Mouse (Mus musculus): ENCODE measurements around the gene Pitpnm2. TPM values are rescaled to one million over a fixed set of nuclear protein-coding genes. Genes with fewer than 3 reads are reported as not detected.

The Pitpnm2 gene
- polyA plus RNA-seq, 1 experiment from 2014 or later: 3.1 TPM

DNA sequence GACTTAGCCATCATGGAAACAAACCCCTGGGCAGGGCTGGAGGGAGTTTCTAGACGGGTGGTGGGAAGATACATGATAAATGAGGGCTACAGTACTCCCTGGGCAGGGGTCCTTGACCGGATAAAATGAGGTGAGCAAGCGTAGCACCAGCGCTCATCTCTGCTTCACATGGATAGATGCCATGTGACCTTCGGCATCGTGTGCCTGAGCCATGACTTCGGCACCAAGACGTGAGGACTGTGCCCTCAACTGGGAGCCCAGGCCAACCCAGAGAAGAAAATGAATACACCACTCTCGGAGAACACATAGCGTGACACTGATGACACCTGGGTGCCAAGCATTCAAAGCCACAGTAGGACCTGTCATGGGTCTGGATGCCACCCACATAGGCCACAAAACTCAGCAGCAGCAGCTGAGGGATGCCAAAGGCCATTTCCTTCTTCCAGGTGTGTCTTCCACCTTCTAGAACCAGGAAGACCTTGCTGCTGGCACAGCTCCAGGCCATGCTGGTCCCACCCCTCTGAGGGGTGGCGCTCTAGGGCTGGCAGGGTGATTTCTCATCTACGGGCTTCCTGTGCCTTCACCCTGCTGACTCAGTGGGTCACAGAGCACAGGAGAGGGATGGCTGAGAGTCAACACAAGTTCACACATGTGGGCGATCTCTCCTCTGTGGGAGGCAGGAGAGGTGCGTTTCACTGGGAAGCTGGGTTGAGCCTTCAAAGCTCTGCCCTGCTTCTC lies 165.5 kb downstream of the Pitpnm2 start:
- Histone ChIP-seq H3K4me1 (replicated peaks) (peaks cover 10% of the 10 kb centered on the region; the same call in 1 of the 2 replicates), H3K27ac (no peak overlapping the region), H3K9ac (no peak overlapping the region), H3K27me3 (replicated peaks) (no peaks in the 10 kb centered on the region), H3K9me3 (no peaks in the 10 kb centered on the region), H3K36me3 (no peaks in the 10 kb centered on the region), H3K4me2 (replicated peaks) (no peak overlapping the region), H3K4me3 (replicated peaks) (no peak overlapping the region)
- 87% methylated on average over 14 of the region's 14 CpGs for WGBS
- ATAC-seq: peak; percentile 53; the same call in 1 of the 2 replicates

DNA sequence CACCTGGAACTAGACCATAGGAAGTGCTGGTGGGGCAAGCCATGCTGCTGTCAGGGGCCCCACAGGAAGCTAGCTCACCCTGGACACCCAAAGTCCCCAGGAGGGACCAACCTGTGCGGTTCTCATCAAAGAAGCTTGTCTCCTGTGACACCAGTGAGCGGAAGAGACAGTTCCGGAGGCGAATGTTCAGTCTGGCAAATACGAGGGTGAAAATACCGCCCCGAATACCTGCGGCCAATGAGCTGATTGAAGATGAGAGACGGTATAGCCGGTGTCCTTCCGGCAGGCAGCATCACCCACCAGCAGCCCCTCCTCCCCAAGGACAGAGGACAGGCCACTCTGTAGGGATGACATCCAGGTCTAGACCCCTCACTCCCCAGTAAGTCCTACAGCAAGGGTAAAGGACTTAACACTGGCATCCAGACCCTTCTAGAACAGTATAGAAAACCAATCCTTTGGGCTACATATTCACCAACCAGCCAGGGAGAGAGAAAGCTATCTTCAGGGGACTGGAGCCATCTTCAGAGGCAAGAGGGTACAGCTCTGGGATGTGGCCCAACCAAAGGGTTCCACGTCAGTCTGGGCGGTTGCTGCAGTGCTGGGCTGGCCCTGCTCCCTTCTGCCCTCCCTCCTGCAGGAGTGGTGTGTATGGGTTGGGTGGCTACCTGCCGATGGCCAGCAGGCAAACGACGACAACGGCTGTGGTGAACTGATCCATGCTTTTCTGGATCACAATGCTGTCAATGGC lies 166.4 kb downstream of the Pitpnm2 start:
- Histone ChIP-seq H3K4me3 (replicated peaks) (no peak overlapping the region), H3K27ac (no peak overlapping the region), H3K27me3 (replicated peaks) (no peaks in the 10 kb centered on the region), H3K4me2 (replicated peaks) (no peak overlapping the region), H3K9ac (no peak overlapping the region), H3K4me1 (replicated peaks) (peaks cover 10% of the 10 kb centered on the region; the same call in 1 of the 2 replicates), H3K36me3 (no peaks in the 10 kb centered on the region), H3K9me3 (no peaks in the 10 kb centered on the region)
- no peak for ATAC-seq
- 86% methylated on average over 17 of the region's 17 CpGs for WGBS

DNA sequence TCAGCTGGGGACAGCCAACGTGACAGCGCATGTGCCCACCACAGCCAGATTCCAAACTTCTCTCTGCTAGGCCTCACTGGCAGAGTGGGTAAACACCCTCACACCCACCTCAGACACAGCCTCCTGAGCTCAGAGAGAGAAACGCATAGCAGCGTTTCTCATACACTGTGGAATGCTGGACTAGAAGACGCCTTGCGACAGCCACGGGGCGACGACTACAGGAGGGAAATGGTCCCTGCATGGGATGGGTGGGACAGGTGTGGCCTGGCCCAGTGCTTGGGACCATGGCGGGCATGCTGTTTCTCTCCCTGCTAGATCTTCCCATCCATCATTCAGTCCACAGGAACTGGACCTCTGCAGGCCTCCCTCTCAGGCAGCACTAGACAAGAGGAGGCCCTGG lies 167.1 kb downstream of the Pitpnm2 start:
- no peak for ATAC-seq
- Histone ChIP-seq H3K4me1 (replicated peaks) (peaks cover 12% of the 10 kb centered on the region; the same call in 1 of the 2 replicates), H3K27me3 (replicated peaks) (no peaks in the 10 kb centered on the region), H3K9me3 (no peaks in the 10 kb centered on the region), H3K9ac (no peak overlapping the region), H3K36me3 (no peaks in the 10 kb centered on the region), H3K4me2 (replicated peaks) (no peak overlapping the region), H3K4me3 (replicated peaks) (no peak overlapping the region), H3K27ac (no peak overlapping the region)
- WGBS: 73% methylated on average over 10 of the region's 10 CpGs

DNA sequence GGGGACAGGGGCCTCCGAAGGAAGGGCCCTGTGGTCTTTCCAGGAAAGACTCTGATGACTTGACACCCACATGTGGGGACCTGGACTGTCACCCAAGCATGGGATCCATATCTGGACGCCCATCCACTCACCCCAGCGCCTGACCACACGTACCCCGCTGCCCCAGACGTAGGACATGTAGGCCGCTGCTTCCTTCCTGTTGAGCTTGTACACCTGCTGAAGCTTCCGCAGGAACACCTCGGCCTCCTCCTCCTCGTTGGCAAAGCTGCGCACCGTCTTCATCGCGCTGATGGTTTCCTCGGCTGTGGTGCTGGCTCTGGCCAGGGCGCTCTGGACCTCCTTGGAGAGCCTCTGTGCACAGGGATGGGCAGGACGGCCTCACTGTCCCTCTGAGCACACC lies 169.7 kb downstream of the Pitpnm2 start:
- Histone ChIP-seq H3K9ac (no peak overlapping the region), H3K27ac (no peak overlapping the region), H3K36me3 (no peaks in the 10 kb centered on the region), H3K4me2 (replicated peaks) (no peak overlapping the region), H3K4me1 (replicated peaks) (peaks cover 29% of the 10 kb centered on the region), H3K27me3 (replicated peaks) (no peaks in the 10 kb centered on the region), H3K4me3 (replicated peaks) (no peak overlapping the region), H3K9me3 (no peaks in the 10 kb centered on the region)
- ATAC-seq: no peak
- 87% methylated on average over 17 of the region's 17 CpGs for WGBS

DNA sequence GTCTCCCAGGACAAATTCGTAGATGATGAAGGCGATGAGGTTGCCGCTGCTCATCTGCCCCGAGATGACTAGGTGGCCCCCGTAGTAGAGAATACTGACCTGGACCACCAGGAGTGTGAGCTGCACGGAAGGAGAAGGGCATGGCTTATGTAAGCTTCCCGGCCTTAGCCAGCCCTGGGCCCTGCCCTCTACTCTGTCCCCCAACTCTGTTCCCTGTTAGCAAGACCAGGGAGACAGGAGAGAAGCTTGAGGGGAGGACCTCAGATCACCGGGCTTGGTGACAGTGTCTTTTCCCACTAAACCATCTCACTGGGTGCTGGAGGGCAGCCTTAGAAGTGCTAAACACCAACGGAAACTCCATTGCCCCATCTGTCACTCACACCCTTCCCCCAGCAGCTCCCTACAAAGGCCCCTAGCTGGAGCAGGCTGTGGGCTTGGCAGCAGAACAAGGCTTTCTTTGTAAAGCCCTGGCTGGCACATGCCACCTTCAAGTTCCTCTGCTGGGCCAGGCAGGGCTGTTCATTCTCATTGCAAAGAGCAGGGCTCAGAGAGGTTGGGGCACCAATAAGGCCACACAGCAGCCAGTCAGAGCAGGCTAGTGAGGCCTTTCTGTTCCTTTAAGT lies 170.7 kb downstream of the Pitpnm2 start:
- Histone ChIP-seq H3K9ac (no peak overlapping the region), H3K9me3 (no peaks in the 10 kb centered on the region), H3K27me3 (replicated peaks) (no peaks in the 10 kb centered on the region), H3K27ac (no peak overlapping the region), H3K4me2 (replicated peaks) (no peak overlapping the region), H3K4me1 (replicated peaks) (peaks cover 30% of the 10 kb centered on the region), H3K36me3 (no peaks in the 10 kb centered on the region), H3K4me3 (replicated peaks) (no peak overlapping the region)
- 60% methylated on average over 9 of the region's 9 CpGs for WGBS
- ATAC-seq: no peak

DNA sequence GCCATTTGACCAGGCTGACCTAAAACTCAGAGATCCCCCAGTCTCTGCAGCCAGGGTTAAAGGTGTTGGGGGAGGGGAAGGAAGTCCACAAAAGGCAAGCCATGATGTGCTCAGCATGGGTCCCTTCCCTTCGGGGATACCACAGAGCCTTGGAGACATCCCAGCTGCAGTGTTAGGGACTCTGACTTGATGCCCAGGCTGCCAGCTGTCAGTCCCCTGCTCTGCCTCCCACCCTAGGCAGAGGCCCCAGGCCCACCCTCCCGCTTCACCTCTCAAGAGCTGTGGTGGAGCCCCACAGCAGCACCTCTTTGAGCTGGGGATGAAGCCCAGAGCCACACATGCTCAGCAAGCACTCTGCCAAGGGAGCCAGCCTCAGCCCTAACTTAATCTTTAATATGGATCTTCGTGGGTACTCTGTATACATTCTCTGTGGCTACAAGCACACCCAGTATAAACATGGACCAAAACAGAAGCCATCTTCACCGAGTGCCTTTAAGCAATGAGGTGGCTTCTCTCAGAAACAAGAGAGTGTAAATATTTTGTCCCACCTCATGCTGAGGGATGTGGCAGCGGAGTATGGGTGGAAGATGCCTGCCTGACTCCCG lies 171.6 kb downstream of the Pitpnm2 start:
- Histone ChIP-seq H3K4me2 (replicated peaks) (no peak overlapping the region), H3K27ac (no peak overlapping the region), H3K36me3 (no peaks in the 10 kb centered on the region), H3K27me3 (replicated peaks) (no peaks in the 10 kb centered on the region), H3K4me3 (replicated peaks) (no peak overlapping the region), H3K9me3 (no peaks in the 10 kb centered on the region), H3K9ac (no peak overlapping the region), H3K4me1 (replicated peaks) (peaks cover 33% of the 10 kb centered on the region)
- ATAC-seq: no peak
- WGBS: 52% methylated on average over 6 of the region's 6 CpGs

DNA sequence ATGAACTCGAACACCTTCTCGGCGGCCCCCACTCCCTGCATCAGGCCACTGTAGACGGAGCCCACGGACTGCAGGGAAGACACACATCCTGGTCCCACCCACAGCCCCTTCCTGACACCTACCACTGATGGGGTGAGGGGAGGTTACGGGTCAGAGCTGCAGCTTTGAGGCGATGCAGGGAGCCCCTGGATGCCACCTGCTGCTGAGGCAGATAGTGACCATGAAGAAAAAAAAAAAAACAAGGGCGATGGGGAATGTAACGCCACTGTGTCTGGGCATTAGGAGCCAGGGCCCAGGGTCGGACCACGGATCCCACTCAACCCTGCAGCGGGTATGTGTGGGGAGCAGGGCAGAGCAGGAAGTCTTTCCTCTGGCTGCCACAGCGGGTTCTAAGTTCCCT lies 172.3 kb downstream of the Pitpnm2 start:
- H3K4me1 ChIP-seq (replicated peaks): peaks cover 33% of the 10 kb centered on the region
- WGBS: 87% methylated on average over 13 of the region's 13 CpGs
- no peak overlapping the region for H3K4me2 ChIP-seq (replicated peaks)
- no peaks in the 10 kb centered on the region for H3K27me3 ChIP-seq (replicated peaks)
- ATAC-seq: no peak
- no peak overlapping the region for H3K4me3 ChIP-seq (replicated peaks)
- H3K9ac ChIP-seq: no peak overlapping the region
- H3K36me3 ChIP-seq: no peaks in the 10 kb centered on the region
- no peaks in the 10 kb centered on the region for H3K9me3 ChIP-seq
- no peak overlapping the region for H3K27ac ChIP-seq

DNA sequence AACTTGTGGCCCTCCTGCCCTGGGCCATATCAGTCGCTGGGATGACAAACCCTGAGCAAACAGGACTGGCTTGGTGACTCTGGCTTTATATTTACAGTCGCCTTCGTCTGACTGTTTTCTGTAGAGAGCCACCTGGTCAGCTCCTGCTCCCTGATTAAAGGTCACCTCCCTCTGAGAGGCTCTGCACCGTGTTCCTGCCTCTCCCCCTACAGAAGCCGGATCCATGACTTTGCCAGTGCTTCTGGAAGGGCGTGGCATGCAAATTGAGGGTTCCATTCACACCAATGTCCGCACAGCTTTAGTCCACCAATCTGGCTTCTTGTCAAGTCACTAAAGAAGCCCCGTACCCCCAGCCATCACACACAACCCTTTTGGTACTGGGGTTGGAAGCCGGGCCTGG lies 173.0 kb downstream of the Pitpnm2 start:
- 44% methylated on average over 9 of the region's 9 CpGs for WGBS

DNA sequence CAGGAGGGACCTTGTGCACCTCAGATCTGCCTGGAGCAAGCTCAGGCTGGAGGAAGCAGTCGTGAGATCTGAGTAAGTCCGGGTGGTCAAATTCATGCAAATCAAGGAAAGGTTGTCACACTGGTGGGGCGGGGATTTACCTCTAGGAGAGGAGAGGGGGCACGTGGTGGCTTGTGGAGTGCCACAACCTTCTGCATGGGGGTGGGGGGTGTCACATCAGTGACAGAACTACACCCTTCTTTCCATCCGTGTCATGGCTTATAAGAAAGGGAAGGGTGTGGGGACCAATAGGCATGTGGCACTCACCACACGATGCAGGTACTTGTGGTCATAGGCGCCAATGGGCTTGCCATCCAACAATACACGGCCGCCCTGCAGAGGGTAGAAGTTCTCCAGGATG lies 173.8 kb downstream of the Pitpnm2 start:
- Histone ChIP-seq H3K27me3 (replicated peaks) (no peaks in the 10 kb centered on the region), H3K27ac (peak overlapping the region; percentile 29; the same call in 1 of the 2 replicates), H3K4me2 (replicated peaks) (no peak overlapping the region), H3K36me3 (no peaks in the 10 kb centered on the region), H3K4me1 (replicated peaks) (peaks cover 29% of the 10 kb centered on the region), H3K4me3 (replicated peaks) (no peak overlapping the region), H3K9me3 (no peaks in the 10 kb centered on the region), H3K9ac (no peak overlapping the region)
- ATAC-seq: no peak
- WGBS: 71% methylated on average over 9 of the region's 9 CpGs

More for the DNA sequence above, 173.0 kb downstream of the Pitpnm2 start:
- peaks cover 33% of the 10 kb centered on the region for H3K4me1 ChIP-seq (replicated peaks)
- no peak overlapping the region for H3K4me3 ChIP-seq (replicated peaks)
- no peaks in the 10 kb centered on the region for H3K36me3 ChIP-seq
- H3K4me2 ChIP-seq (replicated peaks): no peak overlapping the region
- peak; percentile 79 for ATAC-seq
- no peaks in the 10 kb centered on the region for H3K9me3 ChIP-seq
- no peaks in the 10 kb centered on the region for H3K27me3 ChIP-seq (replicated peaks)
- H3K9ac ChIP-seq: no peak overlapping the region
- peak overlapping the region; percentile 55 for H3K27ac ChIP-seq

DNA sequence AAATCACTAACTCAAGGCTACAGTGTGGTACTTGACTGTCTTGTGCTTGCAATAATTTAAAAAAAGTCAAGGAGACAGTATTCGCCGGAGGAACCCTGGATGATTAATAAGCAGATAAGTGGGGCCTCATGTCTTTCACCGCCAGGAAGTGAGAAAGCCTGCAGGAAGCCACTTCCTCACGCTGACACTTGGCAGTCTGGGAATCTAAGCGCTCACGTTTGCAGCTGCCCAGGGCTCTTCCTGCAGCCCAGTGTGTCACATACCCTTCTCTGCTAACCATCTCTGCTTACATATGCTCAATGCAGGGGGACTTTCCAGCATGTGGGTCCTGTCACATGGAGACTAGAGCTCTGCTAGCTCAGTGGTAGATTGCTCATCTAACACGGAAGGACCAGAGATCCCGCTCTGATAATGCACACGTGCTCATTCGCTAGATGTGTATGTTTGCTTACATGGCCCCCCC lies 174.7 kb downstream of the Pitpnm2 start:
- ATAC-seq: no peak; the same call in 1 of the 2 replicates
- Histone ChIP-seq H3K4me3 (replicated peaks) (no peak overlapping the region), H3K27me3 (replicated peaks) (no peaks in the 10 kb centered on the region), H3K9me3 (no peaks in the 10 kb centered on the region), H3K36me3 (no peaks in the 10 kb centered on the region), H3K27ac (no peak overlapping the region), H3K9ac (no peak overlapping the region), H3K4me2 (replicated peaks) (no peak overlapping the region), H3K4me1 (replicated peaks) (peaks cover 32% of the 10 kb centered on the region)
- WGBS: 21% methylated on average over 10 of the region's 10 CpGs

DNA sequence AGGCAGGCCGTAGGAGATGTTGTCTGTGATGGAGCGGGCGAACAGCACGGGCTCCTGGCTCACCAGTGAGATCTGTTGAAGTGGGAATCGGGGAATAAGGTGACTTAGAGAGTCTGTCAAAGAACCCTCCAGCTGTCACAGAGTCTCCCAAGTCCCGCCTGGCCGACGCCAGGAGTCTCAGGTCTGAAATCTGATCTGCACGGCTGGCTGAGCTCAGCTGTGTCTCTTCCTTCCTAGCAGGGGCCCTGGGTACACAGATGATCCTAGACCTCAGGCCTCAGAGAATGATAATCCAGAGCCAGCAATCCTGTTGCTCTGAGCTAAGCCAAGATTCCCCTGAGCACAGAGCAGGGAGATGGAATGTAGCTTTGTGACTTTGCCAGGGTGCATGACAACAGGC lies 175.9 kb downstream of the Pitpnm2 start:
- no peaks in the 10 kb centered on the region for H3K9me3 ChIP-seq
- no peak for ATAC-seq
- WGBS: 57% methylated on average over 9 of the region's 9 CpGs
- H3K4me3 ChIP-seq (replicated peaks): no peak overlapping the region
- H3K9ac ChIP-seq: no peak overlapping the region
- H3K27ac ChIP-seq: no peak overlapping the region
- peaks cover 32% of the 10 kb centered on the region for H3K4me1 ChIP-seq (replicated peaks)
- no peaks in the 10 kb centered on the region for H3K27me3 ChIP-seq (replicated peaks)
- no peak overlapping the region for H3K4me2 ChIP-seq (replicated peaks)
- no peaks in the 10 kb centered on the region for H3K36me3 ChIP-seq

DNA sequence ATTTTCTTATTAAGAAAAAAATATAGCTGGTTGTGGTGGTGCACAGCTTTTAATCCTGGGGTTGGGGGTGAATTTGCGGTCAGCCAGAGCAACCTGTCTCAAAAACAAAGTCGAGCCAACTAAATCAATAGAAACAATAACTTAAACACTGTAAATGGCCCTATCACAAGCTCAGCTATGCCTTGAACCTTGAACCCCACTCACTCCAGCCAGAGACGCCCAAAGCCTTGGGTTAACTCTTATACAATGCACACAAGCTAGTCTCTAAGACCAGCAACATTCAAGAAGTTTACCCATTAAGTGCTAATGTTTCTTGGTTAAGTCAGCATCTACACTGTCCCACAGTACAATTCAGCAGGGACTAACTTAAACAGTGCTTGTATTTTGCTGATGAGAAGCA lies 179.9 kb downstream of the Pitpnm2 start:
- Histone ChIP-seq H3K9ac (no peak overlapping the region), H3K36me3 (no peaks in the 10 kb centered on the region), H3K4me2 (replicated peaks) (0 out of 2 replicates have a peak overlapping the region, but pooled peaks have one; percentile 1), H3K27ac (0 out of 2 replicates have a peak overlapping the region, but pooled peaks have one; percentile 36), H3K4me3 (replicated peaks) (no peak overlapping the region), H3K4me1 (replicated peaks) (peaks cover 12% of the 10 kb centered on the region), H3K27me3 (replicated peaks) (no peaks in the 10 kb centered on the region), H3K9me3 (no peaks in the 10 kb centered on the region)
- WGBS: 47% methylated on average over 3 of the region's 3 CpGs
- peak; percentile 71 for ATAC-seq

All from intestine, embryonic 15.5 days (tissue).